Mouse (Mus musculus): ENCODE measurements around the gene Usp2.

Usp2 gene

DNA sequence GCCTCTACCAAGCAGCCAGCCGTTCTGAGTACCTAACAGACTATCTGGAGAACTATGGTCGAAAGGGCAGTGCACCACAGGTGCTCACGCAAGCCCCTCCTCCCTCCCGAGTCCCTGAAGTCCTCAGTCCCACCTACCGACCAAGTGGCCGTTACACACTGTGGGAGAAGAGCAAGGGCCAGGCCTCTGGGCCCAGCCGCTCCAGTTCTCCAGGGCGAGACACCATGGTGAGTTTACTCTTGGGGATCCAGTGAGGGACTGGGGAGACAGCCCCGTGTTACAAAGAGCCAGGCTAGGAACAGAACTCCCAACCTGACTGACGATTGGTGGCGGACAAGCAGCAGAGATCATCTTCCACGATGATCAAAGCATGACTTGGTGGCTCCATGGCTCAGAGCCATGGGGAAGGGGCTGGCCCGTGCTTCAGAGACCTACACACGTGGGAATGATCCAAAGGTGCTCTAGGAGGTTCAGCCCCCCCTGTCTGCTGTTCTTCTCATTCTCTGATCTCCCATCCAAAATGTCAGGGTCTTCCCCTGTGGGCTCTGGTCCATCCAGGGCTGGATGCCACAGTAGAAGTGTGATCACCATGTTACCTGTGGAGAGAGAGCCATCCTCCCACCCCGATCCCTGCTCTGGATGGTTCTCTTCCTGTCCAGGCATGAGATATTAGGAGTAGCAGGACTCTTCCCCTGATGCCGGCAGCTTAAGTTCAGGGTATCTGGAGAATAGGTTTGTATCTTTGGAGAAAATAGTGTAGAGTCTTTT is 9.4 kb downstream of the Usp2 start:
- DNase-seq (ENCODE audit: low read depth, low spot score) = no peak

DNA sequence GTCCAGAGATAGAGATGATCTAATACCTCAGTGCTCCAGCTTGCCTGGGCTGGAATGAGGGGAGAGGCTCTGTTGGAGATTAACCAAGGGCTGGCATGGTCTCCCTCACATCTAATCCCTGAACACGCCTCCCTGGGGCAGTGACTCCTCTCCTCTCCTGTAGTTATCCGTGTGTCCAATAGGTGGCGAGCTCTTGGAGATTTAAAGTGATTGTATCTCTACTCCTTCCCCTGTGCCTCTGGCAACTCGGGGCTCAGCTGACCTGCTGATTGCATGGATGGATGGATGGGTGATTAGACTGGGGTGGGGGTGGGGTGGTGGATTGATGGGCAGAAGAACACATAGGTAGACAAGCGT is 9.9 kb downstream of the Usp2 start:
- DNase-seq (ENCODE audit: low read depth, low spot score) = no peak

DNA sequence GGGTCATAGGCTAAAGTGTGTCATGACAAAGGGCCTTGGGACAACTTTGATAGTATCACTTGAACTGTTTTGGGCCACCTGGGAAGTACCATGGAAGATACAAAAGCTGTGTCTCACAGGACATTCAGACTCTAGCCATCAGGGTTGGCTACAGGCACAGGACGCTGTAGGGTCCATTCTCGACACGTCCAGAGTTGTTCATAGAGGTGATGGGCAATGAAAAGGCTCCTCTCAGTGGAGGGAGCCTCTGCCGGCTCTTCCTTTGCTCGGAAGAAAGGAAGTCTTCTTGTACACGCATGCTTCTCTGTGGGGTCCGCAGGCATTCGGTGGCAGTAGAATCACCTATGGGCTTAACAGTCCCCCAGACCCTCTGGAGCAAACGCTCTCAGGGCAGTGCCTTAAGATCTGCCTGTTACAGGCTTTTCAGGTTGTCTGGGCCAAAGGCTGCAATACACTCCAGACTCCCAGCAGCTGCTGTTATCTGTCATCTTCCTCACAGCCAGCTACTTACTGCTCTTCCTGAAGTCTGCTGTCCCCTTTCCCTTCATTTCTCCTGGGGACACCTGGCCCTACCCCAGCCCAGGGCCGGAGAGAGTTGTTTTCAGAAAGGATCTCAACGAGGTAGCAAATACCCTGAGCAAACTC is 10.6 kb downstream of the Usp2 start:
- no peak for DNase-seq (ENCODE audit: low read depth, low spot score)

DNA sequence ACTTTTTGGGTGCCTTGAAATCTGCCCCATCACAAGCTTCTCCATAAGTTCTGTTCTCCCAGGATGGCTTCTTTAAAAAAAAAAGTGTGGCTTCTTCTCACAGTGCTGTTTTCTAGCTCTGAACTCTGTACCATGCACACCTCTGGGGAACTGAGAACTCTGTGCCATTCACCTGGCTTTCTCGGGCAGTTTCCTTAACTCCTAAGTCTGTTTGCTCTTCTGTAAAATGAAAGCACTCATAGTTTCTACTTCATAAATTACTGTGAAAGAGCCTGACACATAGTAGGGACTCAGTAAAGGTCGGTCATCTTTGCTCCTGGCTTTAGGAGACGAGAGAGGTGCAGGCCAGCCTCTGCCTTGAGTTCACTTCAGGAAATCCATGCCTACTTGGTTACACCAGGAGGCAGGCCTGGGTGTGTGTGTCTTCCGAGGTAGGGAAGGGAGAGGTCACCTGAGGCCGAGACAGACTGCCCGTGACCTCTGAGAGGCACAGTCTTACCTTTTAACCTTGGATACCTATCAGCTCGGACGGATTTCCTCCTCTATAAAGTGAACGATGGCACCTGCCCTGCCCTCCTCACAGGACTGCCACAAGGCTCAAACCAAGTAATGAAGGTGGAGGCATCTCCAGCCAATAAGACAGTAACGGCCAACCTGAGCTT is 11.4 kb downstream of the Usp2 start:
- no peak for DNase-seq (ENCODE audit: low read depth, low spot score)

DNA sequence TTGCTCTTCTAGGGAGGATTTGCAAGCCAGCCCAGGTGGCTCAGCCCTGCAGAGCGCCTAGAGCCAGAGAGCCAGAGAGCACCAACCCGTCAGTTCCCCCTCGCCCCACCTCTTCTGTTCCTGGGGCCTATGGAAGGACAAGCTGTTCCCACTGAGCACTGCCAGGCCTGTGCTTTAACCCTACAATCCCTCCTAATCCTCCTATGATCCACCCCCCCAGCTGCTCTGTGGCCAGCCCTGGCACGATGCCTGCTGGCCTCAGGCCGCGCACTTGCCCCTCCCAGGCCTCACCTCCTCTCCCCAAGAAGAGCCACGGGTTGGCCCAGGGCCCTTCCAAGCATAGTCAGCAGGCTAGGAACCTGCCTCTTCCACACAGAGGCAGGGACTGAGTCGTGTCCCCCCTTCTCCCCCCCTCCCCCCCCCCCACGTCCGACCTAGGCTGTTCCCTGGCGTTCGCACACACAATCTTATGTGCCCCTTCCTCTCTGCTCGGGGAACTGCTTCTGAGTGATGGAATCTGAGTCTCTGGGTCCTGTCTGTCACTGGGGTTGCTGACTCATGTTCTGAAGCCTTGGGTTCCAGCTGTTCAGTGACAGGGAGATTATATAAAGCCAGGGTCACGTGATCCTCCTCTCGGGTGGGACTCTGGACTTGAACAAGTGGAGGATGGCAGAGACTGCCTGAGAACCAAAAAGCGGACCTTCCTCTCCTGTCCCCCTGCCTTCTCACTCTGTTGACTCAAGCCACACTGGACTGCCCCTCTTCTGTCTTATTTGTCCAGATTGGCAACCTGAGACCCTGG is 12.3 kb downstream of the Usp2 start:
- DNase-seq (ENCODE audit: low read depth, low spot score) = no peak

DNA sequence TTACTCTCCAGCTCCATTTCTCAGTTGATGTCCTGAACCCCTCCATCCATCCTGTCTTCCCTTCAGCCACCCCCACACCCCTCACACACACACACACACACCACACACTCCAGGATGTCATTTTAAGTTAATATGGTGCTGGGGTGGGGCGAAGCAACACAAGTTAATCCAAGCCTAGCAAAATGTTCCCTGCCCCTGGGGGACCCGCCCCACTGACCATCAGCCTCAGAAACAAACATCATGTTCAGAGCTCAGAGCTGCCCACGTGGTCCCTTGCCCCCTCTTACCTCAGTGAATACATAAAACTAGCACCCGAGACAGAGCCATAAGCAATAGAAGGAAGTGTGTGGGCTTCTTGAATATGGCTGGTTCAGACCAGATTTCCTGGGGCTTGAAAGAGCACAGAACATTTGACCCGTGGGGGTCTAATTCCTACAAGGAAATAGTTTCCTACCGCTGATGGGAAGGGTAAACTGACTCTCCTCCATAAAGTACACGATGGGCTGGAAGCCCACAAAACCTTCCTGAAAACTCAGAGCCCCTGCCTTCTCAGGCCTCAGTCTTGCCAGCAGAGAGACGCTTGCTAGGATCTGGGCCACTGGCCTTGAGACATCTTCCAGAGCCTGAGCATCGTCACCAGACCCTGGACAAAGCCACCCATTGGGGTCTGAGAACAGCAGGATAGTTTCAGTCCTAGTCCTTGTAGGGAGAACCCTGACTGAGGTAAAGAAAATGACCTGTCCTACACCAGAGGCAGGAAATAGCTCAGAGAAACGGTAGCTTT is 13.4 kb downstream of the Usp2 start:
- no peak for DNase-seq (ENCODE audit: low read depth, low spot score)

DNA sequence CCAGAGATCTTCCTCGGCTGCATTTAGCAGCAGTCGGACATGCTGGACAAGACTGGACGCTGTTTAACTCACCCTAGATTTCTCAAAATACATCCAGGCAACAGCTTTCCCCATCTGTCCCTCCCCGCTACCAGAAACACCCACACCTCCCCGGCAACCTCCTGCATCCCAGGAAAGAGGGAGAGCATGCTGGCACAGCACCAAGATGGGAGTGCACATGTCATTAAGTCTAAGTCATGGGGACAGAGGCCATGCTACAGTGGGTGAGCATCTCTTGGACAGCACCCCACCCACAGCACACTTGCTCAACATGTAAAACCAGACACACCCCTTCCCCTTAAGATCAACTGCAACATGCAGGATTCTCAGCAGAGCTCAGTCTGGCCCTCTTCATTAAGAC is 14.1 kb downstream of the Usp2 start:
- DNase-seq (ENCODE audit: low read depth, low spot score) = no peak

DNA sequence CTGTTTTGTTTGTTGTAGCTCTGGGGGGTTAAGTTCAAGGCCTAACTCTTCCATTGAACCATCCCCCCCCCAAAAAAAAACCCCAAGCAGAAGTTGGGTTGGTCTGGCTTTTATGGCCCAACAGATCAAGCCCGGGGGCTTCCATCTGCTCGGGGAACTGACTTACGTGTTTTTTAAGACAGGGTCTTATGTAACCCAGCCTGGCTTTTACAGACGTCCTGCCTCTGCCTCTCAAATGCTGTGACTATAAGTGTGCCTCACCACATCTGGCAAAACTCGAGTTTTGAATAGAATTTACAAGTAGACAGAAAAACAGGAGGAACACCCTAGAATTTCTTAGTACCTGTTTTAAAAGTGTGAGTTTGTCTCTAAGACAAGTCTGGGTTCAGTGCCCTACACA is 14.8 kb downstream of the Usp2 start:
- DNase-seq (ENCODE audit: low read depth, low spot score) = no peak

DNA sequence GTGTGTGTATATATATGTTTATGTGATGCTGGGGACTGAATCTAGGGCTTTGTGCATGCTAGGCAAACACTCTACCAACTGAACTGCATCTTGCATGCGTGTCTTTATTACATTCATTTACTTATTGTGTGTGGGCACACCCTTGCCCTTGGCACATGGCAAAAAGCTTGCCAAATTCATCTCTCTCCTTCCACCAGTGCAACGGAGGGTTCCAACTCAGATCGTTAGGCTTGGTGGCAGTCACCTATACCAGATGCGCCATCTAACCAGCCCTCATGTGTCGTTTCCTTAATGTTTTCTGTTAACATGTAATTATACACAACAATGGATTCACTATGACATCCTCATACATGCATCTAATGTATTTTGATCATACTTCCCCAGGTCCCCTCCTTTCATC is 15.4 kb downstream of the Usp2 start:
- DNase-seq (ENCODE audit: low read depth, low spot score) = no peak

DNA sequence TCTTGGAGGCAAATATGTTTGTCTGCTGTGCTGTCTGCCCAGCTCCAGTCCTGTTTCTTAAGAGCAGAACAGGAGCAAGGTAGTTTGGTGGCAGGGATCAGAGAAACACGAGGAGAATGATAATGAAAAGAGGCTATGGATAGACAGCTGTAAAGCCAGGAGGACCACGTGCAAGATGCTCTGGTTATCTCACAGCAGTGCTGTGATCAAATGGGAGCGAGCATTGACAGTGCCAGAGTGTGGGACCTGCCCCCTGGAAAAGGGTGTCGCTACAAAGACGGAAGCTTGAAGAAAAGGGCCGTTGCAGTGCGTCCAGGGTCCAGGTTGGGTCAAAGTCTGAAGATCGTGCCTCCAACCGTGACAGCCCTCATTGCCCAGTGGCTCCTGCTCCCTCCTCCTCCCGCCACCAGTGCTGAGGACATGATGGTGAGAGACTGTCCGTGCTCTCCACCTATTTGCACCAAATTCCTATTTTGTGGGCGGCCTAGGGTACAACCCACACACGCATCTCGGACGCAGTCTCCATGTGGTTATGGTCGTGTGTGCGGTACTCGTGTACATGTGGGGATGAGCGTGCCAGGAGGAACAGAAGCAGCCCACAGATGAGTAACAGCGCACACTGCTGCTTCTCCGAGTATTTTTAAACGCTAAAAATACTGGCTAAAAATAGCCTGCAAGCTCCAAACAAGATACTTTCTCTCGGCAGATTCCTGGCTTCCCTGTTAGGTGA is 16.7 kb downstream of the Usp2 start:
- DNase-seq (ENCODE audit: low read depth, low spot score) = peak; percentile 95

DNA sequence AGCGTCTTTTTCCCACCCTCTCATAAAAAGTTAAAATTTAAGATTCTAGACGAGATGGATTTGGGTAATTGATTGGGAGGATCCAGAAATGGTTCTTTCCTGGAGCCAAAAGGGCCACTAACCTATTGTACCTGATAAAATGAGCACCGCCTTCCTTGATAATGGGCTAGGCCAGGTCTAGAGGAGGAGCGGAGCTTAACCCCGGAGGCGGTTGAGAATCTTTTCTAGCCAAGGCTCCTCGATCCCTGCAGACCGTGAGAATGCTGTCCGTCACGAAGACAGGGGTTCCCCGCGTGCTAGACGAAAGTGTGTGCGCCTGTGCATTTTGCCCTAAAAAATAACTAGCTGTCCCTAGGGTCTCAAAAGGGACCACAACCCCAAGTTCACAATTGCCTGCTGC is 17.4 kb downstream of the Usp2 start:
- DNase-seq (ENCODE audit: low read depth, low spot score) = no peak

DNA sequence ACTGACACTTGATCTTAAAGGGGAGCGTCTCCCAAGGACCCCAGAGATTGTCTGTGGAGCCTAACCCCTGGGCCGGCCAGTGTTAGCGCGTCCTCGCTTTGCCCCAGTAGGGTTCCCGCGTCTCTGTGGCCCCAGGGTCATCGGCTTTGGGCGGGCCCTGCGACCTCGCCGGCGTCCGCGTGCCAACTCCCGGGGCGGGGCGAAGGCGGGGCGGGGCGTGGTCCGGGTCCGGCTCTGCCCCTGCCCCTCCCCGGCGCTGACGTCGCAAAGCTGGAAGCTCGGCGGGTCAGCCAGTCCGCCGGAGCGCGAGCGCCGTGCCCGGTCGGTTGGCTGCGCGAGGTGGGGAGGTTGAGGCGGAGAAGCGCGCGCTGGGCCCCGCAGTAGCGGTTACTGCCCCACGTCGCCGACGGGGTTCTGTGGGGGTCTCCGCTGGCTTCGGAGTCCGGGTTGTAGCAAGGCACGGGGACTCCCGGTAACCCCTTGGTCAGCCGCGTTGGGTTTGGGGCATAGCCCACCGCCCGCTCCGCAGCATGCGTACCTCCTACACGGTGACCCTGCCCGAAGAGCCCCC is 17.9 kb downstream of the Usp2 start:
- DNase-seq (ENCODE audit: low read depth, low spot score) = no peak

DNA sequence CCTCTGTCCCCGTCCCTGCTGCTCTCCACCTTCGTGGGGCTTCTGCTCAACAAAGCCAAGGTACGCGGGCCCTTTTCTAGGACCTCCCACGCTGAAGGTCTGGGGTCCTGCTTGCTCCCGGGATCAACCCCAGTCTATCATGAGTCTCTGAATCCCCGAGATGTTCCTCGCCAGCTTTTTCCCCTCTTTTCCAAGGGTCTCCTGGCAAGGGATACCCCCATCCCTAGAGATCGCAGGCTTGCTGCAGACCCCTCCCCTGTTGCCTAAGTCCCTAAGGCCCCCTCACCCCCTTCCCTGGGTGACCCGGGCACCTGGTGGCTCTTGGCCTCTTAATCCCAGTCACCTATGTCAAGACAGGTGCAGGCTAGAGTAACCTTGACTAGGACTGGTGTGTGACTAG is 18.5 kb downstream of the Usp2 start:
- DNase-seq (ENCODE audit: low read depth, low spot score) = no peak

DNA sequence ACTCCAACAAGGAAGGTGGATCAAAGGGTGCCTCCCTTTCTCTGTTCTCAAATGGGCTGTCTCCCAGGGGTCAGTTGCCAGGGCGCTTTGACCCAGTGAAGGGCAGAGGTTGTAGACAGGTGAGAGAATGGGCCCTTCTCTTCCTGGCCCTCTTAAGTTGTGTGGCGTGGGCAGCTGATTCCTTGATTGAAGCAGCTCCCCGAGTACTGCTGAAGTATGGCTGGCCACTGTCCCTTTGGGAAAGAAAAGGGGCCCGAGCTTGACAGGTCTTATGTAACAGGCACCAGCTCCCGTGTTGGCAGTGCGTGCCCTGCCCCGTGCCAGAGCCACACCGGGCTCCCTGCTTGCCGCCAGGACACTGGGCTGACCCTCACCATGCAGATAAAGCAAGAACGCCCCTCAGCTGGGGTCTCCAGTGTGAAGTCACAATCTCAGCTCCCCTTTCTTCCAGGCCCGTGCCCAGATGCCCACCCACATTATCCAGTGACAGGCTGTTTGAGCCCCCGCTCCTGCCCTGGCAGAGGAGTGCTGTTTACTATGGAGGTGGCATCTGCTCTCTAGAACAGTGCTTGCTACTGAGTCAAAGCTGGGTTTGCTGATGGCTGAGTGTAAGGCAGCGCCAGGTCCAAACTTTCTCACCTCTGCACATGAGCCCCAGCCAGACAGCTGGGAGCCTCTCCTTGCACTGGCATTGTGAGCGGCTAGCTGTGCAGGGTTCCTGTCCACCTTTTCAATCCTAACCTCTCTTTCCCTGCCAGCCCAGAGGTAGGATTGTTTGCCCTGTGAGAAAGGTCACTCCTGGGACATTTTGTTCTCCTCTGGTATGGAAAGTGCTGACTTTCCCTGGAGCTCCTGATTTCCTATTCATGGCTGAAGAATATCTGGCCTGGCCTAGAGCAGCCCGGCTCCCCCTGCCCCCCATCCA is 19.2 kb downstream of the Usp2 start:
- no peak for DNase-seq (ENCODE audit: low read depth, low spot score)

DNA sequence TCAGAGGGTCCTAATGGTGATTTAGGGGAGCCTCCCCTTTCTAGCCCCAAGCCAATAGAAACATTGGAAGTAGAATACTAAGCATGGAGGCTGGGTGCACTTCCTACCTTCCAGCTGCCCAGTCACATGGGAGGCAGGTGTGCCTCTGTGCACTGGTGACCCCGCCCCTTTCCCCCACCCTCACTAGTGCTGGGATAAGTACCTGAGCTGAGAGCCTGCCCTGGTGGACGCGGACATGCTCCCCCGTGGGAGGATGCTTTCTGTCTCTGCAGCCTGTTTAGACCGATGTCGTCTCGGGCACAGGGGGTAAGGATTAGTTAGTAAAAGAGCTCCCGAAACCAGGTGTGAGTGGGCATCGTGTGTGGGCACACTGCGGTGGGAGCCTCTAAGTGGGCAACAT is 20.1 kb downstream of the Usp2 start:
- DNase-seq (ENCODE audit: low read depth, low spot score) = no peak

DNA sequence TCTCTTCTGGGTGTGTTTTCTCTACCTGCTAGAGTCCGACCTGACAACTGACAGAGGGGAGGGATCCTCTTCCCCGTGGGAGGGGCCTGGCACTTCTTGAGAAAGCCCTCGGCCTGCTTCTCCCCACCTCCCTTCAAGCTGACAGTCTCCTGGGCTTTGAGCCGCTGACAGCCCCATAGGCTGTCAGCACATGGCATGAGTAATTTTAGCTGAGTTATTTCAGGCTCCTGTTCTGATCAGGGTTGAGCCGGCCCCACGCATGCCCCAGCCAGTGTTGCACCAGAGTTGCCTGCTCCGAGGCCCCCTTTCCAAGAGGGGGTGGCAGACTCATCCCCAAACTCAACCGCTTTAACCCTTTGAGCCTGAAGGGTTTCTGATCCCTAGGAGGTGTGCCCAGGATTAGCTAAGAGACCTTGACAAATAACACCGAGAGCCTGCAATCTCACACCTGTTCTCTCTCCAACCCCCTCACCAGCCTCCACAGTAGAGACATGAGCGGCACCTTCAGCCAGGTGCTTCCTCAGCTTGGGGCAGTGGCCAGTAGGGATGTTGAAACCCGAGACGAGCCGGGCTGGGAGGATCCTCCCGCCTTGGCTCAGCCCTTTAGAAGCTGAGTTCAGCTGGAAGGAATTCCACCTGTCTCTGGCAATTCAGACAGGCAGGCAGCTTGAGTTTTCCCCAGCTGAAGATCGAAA is 21.1 kb downstream of the Usp2 start:
- DNase-seq (ENCODE audit: low read depth, low spot score) = no peak

DNA sequence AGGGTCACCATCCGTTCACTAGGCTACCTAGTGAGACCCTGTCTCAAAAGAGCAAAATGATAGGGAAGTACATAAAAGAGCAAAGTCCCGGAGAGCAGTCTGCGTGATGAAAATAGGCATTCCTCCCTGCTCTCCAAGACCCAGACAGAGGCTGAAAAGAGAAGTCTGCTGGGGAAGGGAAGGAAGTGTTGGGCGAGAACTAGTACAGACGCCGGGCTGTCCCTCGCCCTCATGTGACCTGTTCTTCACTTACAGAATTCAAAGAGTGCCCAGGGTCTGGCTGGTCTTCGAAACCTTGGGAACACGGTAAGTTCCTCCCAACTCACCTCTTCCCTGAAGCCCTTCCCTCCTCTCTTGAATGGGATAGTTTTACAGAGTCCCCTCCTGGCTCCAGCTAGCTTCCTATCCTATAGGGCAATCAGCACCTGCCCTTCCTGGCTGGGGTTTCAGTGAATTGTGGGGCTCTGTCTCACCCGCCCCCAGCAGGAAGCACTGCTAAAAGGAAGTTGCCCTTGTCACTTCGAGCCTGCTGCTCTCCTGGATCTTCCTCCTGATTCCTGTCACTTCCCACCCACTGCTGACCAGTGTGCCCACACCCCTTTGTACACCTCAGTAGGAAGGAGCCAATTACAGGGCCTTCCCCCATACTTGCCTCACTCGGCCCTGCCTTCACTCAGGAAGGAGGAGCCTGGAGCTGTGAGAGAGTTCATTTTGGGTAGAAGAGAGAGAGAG is 22.2 kb downstream of the Usp2 start:
- no peak for DNase-seq (ENCODE audit: low read depth, low spot score)
